ENCODE assay signal across 9 mouse cellular contexts in genomic region chr9:34489760-34490159, GRCm38 (mm10). TPM values are rescaled to one million over a fixed set of nuclear protein-coding genes. Genes with fewer than 3 reads are reported as not detected.
DNase-seq lines count a peak whose midpoint lies in the region; ATAC-seq lines count a peak whose summit lies in the region.
"Had no signal": no experiment of that assay in that cellular context is flagged by ENCODE, and none has a peak within 500 bp of the region (broad histone marks: within the 10 kb centered on the region; RNA-seq: fewer than 3 reads in every experiment).

No protein-coding gene starts in this region.

- 11% methylated on average over 5 of the region's 5 CpGs for WGBS in embryonic facial prominence, embryonic 15.5 days
- WGBS in hindbrain, embryonic 16.5 days, result 18% methylated on average over 5 of the region's 5 CpGs
- WGBS in neural tube, embryonic 12.5 days, result 21% methylated on average over 5 of the region's 5 CpGs

- DNase-seq in layer of hippocampus, adult 9-11 months, result peak; percentile 11
- DNase-seq in layer of hippocampus, postnatal 36 days, result no peak
- DNase-seq in ovary, postnatal 36 days (ENCODE audit: low spot score), result no peak
- DNase-seq in Muller cell, postnatal 12 days (ENCODE audit: inconsistent ontology term), result no peak

- H3K9me3 ChIP-seq in embryonic facial prominence, embryonic 15.5 days (replicated peaks), result no peaks in the 10 kb centered on the region
- no peaks in the 10 kb centered on the region for H3K9me3 ChIP-seq in hindbrain, embryonic 16.5 days (ENCODE audit: control insufficient read depth, low read length)
- no peaks in the 10 kb centered on the region for H3K9me3 ChIP-seq in neural tube, embryonic 12.5 days

- H3K4me3 ChIP-seq in embryonic facial prominence, embryonic 15.5 days (replicated peaks), result peak overlapping the region; percentile 66
- H3K4me3 ChIP-seq in hindbrain, embryonic 16.5 days (ENCODE audit: low read length), result peak overlapping the region; percentile 73
- peak overlapping the region; percentile 56; the same call in 1 of the 2 replicates for H3K4me3 ChIP-seq in neural tube, embryonic 12.5 days
- H3K4me3 ChIP-seq: erythroblast, embryonic 14.5 days had no signal

- no peak for ATAC-seq in embryonic facial prominence, embryonic 15.5 days (ENCODE audit: insufficient number of reproducible peaks, low FRiP score, low TSS enrichment, low read depth)
- ATAC-seq in hindbrain, embryonic 16.5 days, result no peak
- ATAC-seq in neural tube, embryonic 12.5 days (ENCODE audit: low FRiP score, low read depth), result no peak
- no peak for ATAC-seq in frontal cortex, adult (ENCODE audit: low TSS enrichment)

- H3K36me3 ChIP-seq in embryonic facial prominence, embryonic 15.5 days, result no peaks in the 10 kb centered on the region
- no peaks in the 10 kb centered on the region for H3K36me3 ChIP-seq in hindbrain, embryonic 16.5 days (ENCODE audit: control insufficient read depth, insufficient read depth, low read length)
- no peaks in the 10 kb centered on the region for H3K36me3 ChIP-seq in neural tube, embryonic 12.5 days

- H3K27ac ChIP-seq in embryonic facial prominence, embryonic 15.5 days (replicated peaks), result no peak overlapping the region
- H3K27ac ChIP-seq in hindbrain, embryonic 16.5 days (ENCODE audit: low read depth, low read length), result peak overlapping the region; percentile 27; the same call in 1 of the 2 replicates
- no peak overlapping the region for H3K27ac ChIP-seq in neural tube, embryonic 12.5 days

- no peak overlapping the region for H3K9ac ChIP-seq in embryonic facial prominence, embryonic 15.5 days
- H3K9ac ChIP-seq in hindbrain, embryonic 16.5 days (ENCODE audit: low read depth, low read length), result peak overlapping the region; percentile 83
- H3K9ac ChIP-seq in neural tube, embryonic 12.5 days, result peak overlapping the region; percentile 59; the same call in 1 of the 2 replicates

- H3K4me1 ChIP-seq in embryonic facial prominence, embryonic 15.5 days, result peaks cover 29% of the 10 kb centered on the region
- peaks cover 23% of the 10 kb centered on the region for H3K4me1 ChIP-seq in hindbrain, embryonic 16.5 days (ENCODE audit: control insufficient read depth, insufficient read depth, low read depth, low read length)
- H3K4me1 ChIP-seq in neural tube, embryonic 12.5 days, result peaks cover 17% of the 10 kb centered on the region

- H3K4me2 ChIP-seq in embryonic facial prominence, embryonic 15.5 days (replicated peaks), result peak overlapping the region; percentile 93
- peak overlapping the region; percentile 79 for H3K4me2 ChIP-seq in hindbrain, embryonic 16.5 days (ENCODE audit: low read length)
- peak overlapping the region; percentile 83 for H3K4me2 ChIP-seq in neural tube, embryonic 12.5 days (replicated peaks)

- H3K27me3 ChIP-seq in embryonic facial prominence, embryonic 15.5 days, result peaks cover 43% of the 10 kb centered on the region
- no peaks in the 10 kb centered on the region for H3K27me3 ChIP-seq in hindbrain, embryonic 16.5 days (replicated peaks; ENCODE audit: control insufficient read depth, insufficient read depth, low read length)
- H3K27me3 ChIP-seq in neural tube, embryonic 12.5 days (replicated peaks), result peaks cover 38% of the 10 kb centered on the region

RNA-seq across cellular contexts. Expression of gene Kirrel3, which starts 4.1 kb away (rescaled TPM):
- total RNA-seq in layer of hippocampus, postnatal 36 days (2021), result 10 to 100 TPM; 51.8 to 55.1 TPM
- polyA plus RNA-seq in embryonic facial prominence, embryonic 15.5 days (2015; fragmentation: Nextera tagmentation; extraction: Ambion mirVana), result 6.2 and 6.6 TPM in 2 replicates
- 47.2 and 48.9 TPM in 2 replicates for polyA plus RNA-seq in hindbrain, embryonic 16.5 days (2015; fragmentation: Nextera tagmentation; extraction: Ambion mirVana)
- 11.7 and 12.7 TPM in 2 replicates for polyA plus RNA-seq in neural tube, embryonic 12.5 days (2016; fragmentation: Nextera tagmentation; extraction: Ambion mirVana)
- polyA plus RNA-seq: erythroblast, embryonic 14.5 days had no signal
